Mouse (Mus musculus): Measurements from ENCODE around the gene Cadps. TPM values are rescaled to one million over a fixed set of nuclear protein-coding genes. Genes with fewer than 3 reads are reported as not detected.

The Cadps gene
- total RNA-seq (2014; rRNA removed) (under 0.01 and 0.13 TPM in 2 replicates), polyA plus RNA-seq (2012; rRNA removed) (not detected in 2 replicates)

GRCm38 (mm10) chr14:12822491-12823219 lies at the start of gene Cadps:
Gene Cadps (minus strand): TSS chr14:12823079.
- TF ChIP-seq POLR2A (IDR thresholded peaks at IDR 0.05; ENCODE audit: extremely low read depth, insufficient read depth, low read length) = no peak
- TF ChIP-seq CTCF (IDR thresholded peaks at IDR 0.05; ENCODE audit: low read depth, low read length) = no peak
- Histone ChIP-seq H3K36me3 (ENCODE audit: control insufficient read depth, insufficient read depth, low read length) (no peaks in the 10 kb centered on the region), H3K9ac (ENCODE audit: low read depth, low read length) (no peak within 1 kb of the TSS), H3K4me3 (ENCODE audit: insufficient read depth, low read depth, low read length) (no peak within 1 kb of the TSS), H3K27me3 (ENCODE audit: control insufficient read depth, insufficient read depth, low read length) (peaks cover 13% of the 10 kb centered on the region), H3K79me2 (ENCODE audit: control insufficient read depth, insufficient read depth, low read length) (no peaks in the 10 kb centered on the region), H3K4me1 (ENCODE audit: control insufficient read depth, insufficient read depth, low read length) (no peaks in the 10 kb centered on the region), H3K27ac (replicated peaks; ENCODE audit: insufficient read depth, low read depth, low read length) (no peak within 1 kb of the TSS)
- WGBS = 2% methylated on average over 69 of the region's 71 CpGs
- no peak for DNase-seq (ENCODE audit: extremely low read depth, low read depth, low spot score)

GRCm38 (mm10) chr14:12869605-12870004 lies 46.7 kb upstream of the Cadps start:
- no peaks in the 10 kb centered on the region for H3K4me1 ChIP-seq (ENCODE audit: control insufficient read depth, insufficient read depth, low read length)
- no peak overlapping the region for H3K4me3 ChIP-seq (ENCODE audit: insufficient read depth, low read depth, low read length)
- 91% methylated on average over 1 of the region's 1 CpGs for WGBS
- no peaks in the 10 kb centered on the region for H3K79me2 ChIP-seq (ENCODE audit: control insufficient read depth, insufficient read depth, low read length)
- no peak for DNase-seq (ENCODE audit: extremely low read depth, low read depth, low spot score)
- no peaks in the 10 kb centered on the region for H3K27me3 ChIP-seq (ENCODE audit: control insufficient read depth, insufficient read depth, low read length)
- no peak overlapping the region for H3K27ac ChIP-seq (replicated peaks; ENCODE audit: insufficient read depth, low read depth, low read length)
- no peaks in the 10 kb centered on the region for H3K36me3 ChIP-seq (ENCODE audit: control insufficient read depth, insufficient read depth, low read length)
- no peak overlapping the region for H3K9ac ChIP-seq (ENCODE audit: low read depth, low read length)
- TF ChIP-seq POLR2A (IDR thresholded peaks at IDR 0.05; ENCODE audit: extremely low read depth, insufficient read depth, low read length) = no peak
- no peak for TF ChIP-seq CTCF (IDR thresholded peaks at IDR 0.05; ENCODE audit: low read depth, low read length)

GRCm38 (mm10) chr14:12865258-12865657 lies 42.4 kb upstream of the Cadps start:
- H3K4me3 ChIP-seq (ENCODE audit: insufficient read depth, low read depth, low read length) = no peak overlapping the region
- no peaks in the 10 kb centered on the region for H3K36me3 ChIP-seq (ENCODE audit: control insufficient read depth, insufficient read depth, low read length)
- WGBS = 66% methylated on average over 2 of the region's 2 CpGs
- no peaks in the 10 kb centered on the region for H3K27me3 ChIP-seq (ENCODE audit: control insufficient read depth, insufficient read depth, low read length)
- TF ChIP-seq POLR2A (IDR thresholded peaks at IDR 0.05; ENCODE audit: extremely low read depth, insufficient read depth, low read length) (no peak), CTCF (IDR thresholded peaks at IDR 0.05; ENCODE audit: low read depth, low read length) (no peak)
- DNase-seq (ENCODE audit: extremely low read depth, low read depth, low spot score) = no peak
- H3K9ac ChIP-seq (ENCODE audit: low read depth, low read length) = no peak overlapping the region
- H3K79me2 ChIP-seq (ENCODE audit: control insufficient read depth, insufficient read depth, low read length) = no peaks in the 10 kb centered on the region
- no peaks in the 10 kb centered on the region for H3K4me1 ChIP-seq (ENCODE audit: control insufficient read depth, insufficient read depth, low read length)
- H3K27ac ChIP-seq (replicated peaks; ENCODE audit: insufficient read depth, low read depth, low read length) = no peak overlapping the region

- no peak for DNase-seq (ENCODE audit: extremely low read depth, low read depth, low spot score)
- no peaks in the 10 kb centered on the region for H3K79me2 ChIP-seq (ENCODE audit: control insufficient read depth, insufficient read depth, low read length)
- no peak overlapping the region for H3K27ac ChIP-seq (replicated peaks; ENCODE audit: insufficient read depth, low read depth, low read length)
- H3K27me3 ChIP-seq (ENCODE audit: control insufficient read depth, insufficient read depth, low read length) = no peaks in the 10 kb centered on the region
- H3K4me1 ChIP-seq (ENCODE audit: control insufficient read depth, insufficient read depth, low read length) = no peaks in the 10 kb centered on the region
- H3K36me3 ChIP-seq (ENCODE audit: control insufficient read depth, insufficient read depth, low read length) = no peaks in the 10 kb centered on the region
- H3K4me3 ChIP-seq (ENCODE audit: insufficient read depth, low read depth, low read length) = no peak overlapping the region
- no peak overlapping the region for H3K9ac ChIP-seq (ENCODE audit: low read depth, low read length)
- TF ChIP-seq POLR2A (IDR thresholded peaks at IDR 0.05; ENCODE audit: extremely low read depth, insufficient read depth, low read length) = no peak
- TF ChIP-seq CTCF (IDR thresholded peaks at IDR 0.05; ENCODE audit: low read depth, low read length) = no peak
Observed at GRCm38 (mm10) chr14:12843860-12844259, 21.0 kb upstream of the Cadps start.

- Histone ChIP-seq H3K4me1 (ENCODE audit: control insufficient read depth, insufficient read depth, low read length) (no peaks in the 10 kb centered on the region), H3K36me3 (ENCODE audit: control insufficient read depth, insufficient read depth, low read length) (no peaks in the 10 kb centered on the region), H3K79me2 (ENCODE audit: control insufficient read depth, insufficient read depth, low read length) (no peaks in the 10 kb centered on the region), H3K9ac (ENCODE audit: low read depth, low read length) (no peak overlapping the region), H3K27ac (replicated peaks; ENCODE audit: insufficient read depth, low read depth, low read length) (no peak overlapping the region), H3K27me3 (ENCODE audit: control insufficient read depth, insufficient read depth, low read length) (no peaks in the 10 kb centered on the region), H3K4me3 (ENCODE audit: insufficient read depth, low read depth, low read length) (no peak overlapping the region)
- no peak for DNase-seq (ENCODE audit: extremely low read depth, low read depth, low spot score)
- WGBS = 32% methylated on average over 1 of the region's 1 CpGs
- no peak for TF ChIP-seq POLR2A (IDR thresholded peaks at IDR 0.05; ENCODE audit: extremely low read depth, insufficient read depth, low read length)
- TF ChIP-seq CTCF (IDR thresholded peaks at IDR 0.05; ENCODE audit: low read depth, low read length) = no peak
Observed at GRCm38 (mm10) chr14:12839471-12839870, 16.6 kb upstream of the Cadps start.

GRCm38 (mm10) chr14:12838949-12839348 lies 16.1 kb upstream of the Cadps start:
- Histone ChIP-seq H3K4me1 (ENCODE audit: control insufficient read depth, insufficient read depth, low read length) (no peaks in the 10 kb centered on the region), H3K36me3 (ENCODE audit: control insufficient read depth, insufficient read depth, low read length) (no peaks in the 10 kb centered on the region)

More at GRCm38 (mm10) chr14:12838949-12839348, 16.1 kb upstream of the Cadps start:
- Histone ChIP-seq H3K4me3 (ENCODE audit: insufficient read depth, low read depth, low read length) (no peak overlapping the region), H3K9ac (ENCODE audit: low read depth, low read length) (no peak overlapping the region), H3K27ac (replicated peaks; ENCODE audit: insufficient read depth, low read depth, low read length) (no peak overlapping the region), H3K27me3 (ENCODE audit: control insufficient read depth, insufficient read depth, low read length) (no peaks in the 10 kb centered on the region), H3K79me2 (ENCODE audit: control insufficient read depth, insufficient read depth, low read length) (no peaks in the 10 kb centered on the region)
- DNase-seq (ENCODE audit: extremely low read depth, low read depth, low spot score) = no peak
- no peak for TF ChIP-seq CTCF (IDR thresholded peaks at IDR 0.05; ENCODE audit: low read depth, low read length)
- no peak for TF ChIP-seq POLR2A (IDR thresholded peaks at IDR 0.05; ENCODE audit: extremely low read depth, insufficient read depth, low read length)
